Mouse (Mus musculus) layer of hippocampus, postnatal 10 days (tissue): ENCODE data around the gene Zscan21. TPM values are rescaled to one million over a fixed set of nuclear protein-coding genes. Genes with fewer than 3 reads are reported as not detected.
"Not testable (repeated sequence)": the region's sequence is repeated elsewhere in the genome, so short reads cannot be mapped to it uniquely, and the experiment has no call there.

Experiments
- DNase-seq, 2 experiments: peaks; one replicate each; pipeline ENCODE4 v3.0.0; 2021; ENCODE audit warnings: low spot score in 2 of 2
- long read RNA-seq: library from polyadenylated mRNA; stranded (forward); transcript quantifications from one replicate; pipeline ENCODE4 v2.0.0, GENCODE M21; 2023
- total RNA-seq, 2 experiments: library from RNA; stranded (reverse); gene quantifications; 2 replicates each; pipeline ENCODE4 v1.2.3; 2021

The Zscan21 gene
- 10 to 100 TPM; 23.0 to 26.6 TPM for total RNA-seq
- long read RNA-seq, transcript Zscan21-204 (4 exons, 2,204 nt) = major isoform, 6 of 21 reads
- long read RNA-seq, transcript Zscan21-205 (5 exons, 2,310 nt) = major isoform, 6 of 21 reads
- long read RNA-seq, partial matches to known transcripts = 1 of 21 reads
- long read RNA-seq, other reads (novel, unspliced or antisense) = 0 of 21 reads

DNA sequence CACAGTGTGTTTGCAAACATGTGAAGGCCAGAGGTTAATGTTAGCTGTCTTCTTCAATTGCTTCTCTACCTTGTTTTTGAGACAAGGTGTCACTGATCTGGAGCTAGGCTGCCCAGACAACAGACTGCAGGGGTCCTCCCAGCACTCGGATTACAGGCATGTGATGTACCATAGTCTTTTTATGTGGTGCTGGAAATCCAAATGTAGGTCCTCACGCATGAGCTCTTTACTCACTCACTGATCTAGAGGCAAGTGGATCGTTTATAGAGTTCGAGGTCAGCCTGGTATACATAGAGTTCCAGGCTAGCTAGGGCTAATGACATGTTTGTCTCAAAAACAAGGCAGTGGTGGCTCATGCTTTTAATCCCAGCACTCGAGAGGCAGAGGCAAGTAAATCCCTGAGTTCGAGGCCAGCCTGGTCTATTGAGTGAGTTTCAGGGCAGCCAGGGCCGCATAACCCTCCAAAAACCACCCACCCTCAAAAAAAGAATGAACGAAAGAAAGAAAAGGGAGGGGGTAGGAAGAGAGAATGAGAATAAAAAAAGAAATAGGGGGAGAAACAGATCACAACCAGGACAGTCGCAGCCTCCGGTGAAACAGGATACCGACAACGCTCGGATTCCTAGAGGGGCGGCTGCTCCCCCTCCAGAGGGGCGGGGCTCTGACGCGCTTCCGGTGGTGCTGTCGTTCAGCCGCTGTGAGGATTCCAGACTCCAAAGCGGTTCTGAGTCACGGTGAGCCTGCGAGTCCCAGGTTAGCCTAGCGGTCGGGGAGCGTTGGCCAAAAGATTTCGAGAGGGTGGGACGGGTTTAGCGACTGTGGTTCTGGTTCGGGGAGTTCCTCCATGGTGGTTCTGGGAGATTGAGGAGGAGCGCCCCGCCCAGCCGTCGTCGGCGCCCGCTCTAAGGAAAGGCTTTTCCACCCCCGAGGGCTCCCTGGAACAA, at the start of gene Zscan21:
Gene Zscan21, plus strand, starts transcription at position 649 of the 944 bp plus-strand sequence.
- DNase-seq = peak; percentile 84 to 87

DNA sequence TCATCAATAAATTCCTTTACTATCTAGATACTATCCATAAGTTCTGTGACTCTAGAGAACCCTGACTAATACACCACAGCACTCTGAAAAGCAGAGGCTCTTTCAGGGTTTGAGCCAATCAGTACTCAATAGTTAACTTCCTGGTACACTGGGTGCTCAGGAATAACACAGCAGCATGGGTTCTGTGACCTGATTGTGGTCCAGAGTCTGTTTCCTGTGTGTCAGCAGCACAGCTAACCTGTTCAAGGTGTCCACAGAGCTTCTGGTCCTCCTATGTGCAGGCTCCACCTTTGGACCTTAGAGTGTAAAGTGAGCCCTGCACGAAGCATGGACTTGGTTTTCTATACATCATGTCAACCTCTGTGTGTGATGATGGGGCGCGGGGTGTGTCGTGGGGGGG, 42.9 kb upstream of the Zscan21 start:
- no peak for DNase-seq

DNA sequence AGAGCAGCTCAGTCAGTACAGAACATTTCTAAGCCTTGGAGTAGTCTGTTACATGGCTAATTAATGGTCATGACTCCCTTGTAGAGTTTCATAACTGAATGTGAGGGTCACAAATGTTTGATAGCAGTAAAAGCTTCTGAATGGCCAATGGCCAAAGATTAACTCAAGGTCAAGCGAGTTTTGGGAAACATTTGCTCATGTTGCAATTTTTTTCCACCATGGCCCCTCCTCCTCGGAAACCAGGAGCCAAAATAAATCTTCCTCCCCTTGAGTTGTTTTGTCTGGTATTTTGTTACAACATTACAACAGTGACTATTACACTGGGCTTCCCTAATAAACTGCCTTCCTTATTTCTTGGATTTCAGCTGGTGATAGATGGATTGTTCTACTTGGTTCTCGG, 41.0 kb upstream of the Zscan21 start:
- no peak for DNase-seq

DNA sequence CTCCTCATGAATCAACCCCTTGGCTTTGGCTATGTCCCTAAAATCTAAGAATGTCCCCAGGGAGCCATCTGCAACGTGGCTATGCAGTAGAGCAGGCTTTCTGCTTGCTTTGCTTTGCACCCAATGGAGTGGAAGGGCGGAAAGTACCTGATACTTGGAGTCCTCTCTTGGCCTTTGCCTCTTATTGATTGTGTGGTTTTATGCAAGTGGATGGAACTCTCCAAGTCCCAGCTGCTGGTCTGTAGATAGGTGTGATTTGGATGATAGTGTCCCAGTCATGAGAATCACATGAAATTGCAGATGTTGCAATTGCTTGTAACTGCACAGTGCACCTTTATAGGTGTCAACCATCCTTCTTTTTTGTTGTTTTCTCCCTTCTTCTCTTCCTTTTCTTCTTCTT, 40.6 kb upstream of the Zscan21 start:
- no peak for DNase-seq

DNA sequence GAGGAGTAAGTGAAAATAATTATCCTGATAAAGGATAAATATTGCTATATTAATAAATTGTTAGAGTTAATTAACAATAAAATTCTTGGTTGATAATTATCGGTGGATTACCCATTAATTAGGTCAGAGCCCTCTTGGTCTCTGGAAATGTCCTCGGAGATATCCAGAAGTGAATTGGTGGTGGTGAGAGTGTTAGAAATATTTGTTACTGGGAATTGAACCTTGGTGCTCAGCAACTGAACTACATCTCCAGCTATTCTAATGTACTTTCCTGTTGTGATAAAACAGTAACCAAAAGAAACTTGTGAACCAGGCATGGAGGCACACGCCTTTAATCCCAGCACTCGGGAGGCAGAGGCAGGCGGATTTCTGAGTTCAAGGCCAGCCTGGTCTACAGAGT, 36.2 kb upstream of the Zscan21 start:
- DNase-seq = no peak

DNA sequence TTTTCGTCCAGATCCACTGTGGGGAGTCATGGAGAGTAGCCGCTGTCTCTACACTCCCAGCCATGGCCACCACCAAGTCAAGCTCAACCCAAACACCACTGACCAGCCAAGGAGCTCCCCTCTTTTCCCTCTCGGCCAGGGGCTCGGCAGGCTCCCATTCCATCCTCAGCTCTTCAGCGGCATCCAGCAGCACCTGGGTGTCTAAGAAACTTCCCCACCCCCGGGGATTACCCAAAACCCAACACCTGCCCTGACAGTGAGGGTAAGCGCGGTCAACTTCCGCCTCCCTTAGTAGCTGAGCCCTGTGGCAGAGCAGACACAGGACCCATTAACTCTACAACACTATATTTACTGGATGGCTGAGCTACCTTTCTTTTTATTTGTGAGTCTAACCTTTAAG, 35.3 kb upstream of the Zscan21 start:
- DNase-seq = no peak

DNA sequence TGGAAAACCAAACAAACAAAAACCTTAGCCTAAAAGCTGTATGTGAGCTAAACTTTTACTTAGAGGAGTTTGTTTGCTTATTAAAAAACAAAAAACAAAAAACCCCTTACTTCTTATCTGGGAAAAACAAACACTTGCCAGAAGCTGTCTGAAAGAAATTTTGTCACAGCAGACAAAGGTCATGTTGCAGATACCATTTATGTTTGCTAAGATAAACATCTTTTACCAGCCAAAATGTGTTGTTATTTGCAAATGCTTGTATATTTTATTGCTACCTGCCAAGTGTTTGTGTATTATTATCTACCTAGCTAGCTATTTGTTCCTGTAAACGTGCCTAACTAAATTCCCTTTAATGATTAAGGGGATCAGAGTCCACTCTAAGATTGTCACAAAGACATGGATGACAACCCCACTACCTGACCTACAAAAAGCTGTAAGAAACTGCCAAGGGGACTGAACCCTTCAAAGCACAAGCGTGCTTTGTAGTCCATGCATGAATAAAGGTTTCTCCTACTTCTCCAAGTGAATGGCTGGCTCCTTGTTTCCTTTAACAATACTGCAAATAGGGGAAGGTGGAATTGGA, 33.3 kb upstream of the Zscan21 start:
- no peak for DNase-seq

DNA sequence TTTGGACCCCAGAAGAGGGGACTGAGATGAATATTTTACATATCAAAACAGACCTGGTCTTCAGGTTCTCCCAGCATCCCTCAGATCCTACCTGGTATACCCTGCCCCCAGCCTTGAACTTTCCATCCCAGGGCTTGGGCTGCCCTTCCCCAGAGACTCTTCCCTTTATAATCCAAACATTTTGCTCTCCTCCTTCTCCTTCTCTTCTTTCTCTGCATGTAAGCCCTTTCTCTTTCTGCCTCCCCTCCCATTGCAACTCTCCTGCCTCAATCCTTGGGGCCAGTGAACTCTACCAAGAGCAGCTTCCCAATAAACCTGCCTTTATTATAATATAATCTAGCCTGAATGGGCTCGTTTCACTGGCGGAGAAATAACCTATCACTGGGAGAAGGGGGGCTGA, 32.8 kb upstream of the Zscan21 start:
- no peak for DNase-seq

DNA sequence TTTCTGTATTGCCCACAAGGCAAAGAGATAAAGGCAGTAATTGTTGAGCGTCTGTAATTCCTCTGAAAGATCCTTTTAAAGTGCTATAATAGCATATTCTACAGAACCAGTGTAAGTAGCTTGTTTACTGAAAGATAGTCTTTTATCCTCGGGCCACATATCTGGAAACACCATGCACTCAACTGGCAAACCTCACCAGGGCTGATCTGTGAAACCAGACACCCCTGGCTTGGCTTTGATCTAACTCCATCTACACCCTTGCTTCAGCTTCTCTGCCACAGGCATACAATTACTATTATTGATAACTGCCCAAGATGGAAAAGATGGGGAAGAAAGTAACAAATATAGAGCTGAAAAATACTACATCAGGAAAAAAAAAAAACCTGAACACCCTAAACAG, 32.2 kb upstream of the Zscan21 start:
- DNase-seq = peak in 1 of 2 experiments; percentile 16

DNA sequence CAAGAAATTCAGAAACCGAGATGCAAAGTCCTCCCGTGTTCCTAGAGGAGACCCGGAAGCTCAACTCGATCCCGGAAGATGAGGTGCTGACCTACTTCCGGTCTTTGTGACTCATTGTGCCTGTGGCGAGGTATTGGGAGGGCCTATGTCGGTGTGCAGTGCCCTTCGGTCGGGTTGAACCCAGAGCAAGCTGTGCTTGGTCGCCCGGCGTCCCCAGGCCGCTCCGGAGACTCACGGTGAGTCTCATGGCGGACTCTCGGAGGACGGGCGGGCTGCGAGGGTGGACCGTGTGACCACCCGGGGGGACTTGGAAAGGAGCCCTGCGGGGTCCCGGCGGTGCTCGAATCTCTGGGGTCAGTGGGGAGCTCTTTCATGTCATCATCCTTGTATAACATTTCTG, 31.7 kb upstream of the Zscan21 start, which contains the start of gene Zkscan1:
Gene Zkscan1, plus strand, starts transcription at position 89 of the 400 bp plus-strand sequence.
- peak; percentile 69 to 77 for DNase-seq

DNA sequence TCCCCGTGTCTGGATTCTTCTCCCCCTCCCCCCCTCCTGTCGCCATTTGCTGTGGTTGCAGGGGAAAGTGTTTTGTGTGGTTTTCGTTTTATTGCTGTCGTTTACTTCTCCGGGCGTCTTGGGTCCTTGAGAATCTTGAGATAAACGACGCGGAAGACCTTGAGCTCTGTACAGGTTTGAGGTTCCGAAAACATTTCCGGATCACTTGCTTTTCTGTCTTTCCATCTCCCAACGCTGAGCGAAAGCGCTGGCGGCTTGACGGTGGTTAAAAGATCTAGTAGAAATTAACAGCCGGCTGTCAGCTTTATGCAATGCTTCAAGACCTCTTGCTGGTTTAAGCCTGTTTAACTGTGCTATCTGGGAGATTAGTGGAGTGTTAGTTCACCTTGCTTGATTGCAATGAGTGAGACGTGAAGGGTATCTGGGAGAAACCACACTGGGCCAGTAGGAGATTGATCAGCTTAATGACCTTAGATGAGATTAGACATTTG, 31.2 kb upstream of the Zscan21 start:
- peak; percentile 29 to 31 for DNase-seq

DNA sequence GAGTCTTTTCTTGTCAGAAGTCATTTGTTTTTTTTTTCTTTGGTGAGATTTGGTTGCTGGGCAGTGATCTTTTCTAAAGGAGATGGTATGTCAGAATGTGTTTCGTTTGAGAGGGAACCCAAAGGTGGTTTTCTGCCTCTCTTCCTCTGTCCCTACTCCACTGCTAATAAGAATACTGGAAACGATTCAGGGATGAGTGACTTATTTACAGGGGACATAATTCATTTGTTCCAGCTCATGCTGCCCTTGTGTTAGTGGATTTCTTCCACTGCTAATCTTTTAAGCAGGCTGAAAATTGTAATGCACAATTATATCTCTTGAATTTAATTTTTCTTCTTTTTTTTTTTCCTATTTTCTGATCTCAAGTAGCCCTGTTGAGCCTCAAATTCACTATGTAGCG, 29.9 kb upstream of the Zscan21 start:
- DNase-seq = no peak

DNA sequence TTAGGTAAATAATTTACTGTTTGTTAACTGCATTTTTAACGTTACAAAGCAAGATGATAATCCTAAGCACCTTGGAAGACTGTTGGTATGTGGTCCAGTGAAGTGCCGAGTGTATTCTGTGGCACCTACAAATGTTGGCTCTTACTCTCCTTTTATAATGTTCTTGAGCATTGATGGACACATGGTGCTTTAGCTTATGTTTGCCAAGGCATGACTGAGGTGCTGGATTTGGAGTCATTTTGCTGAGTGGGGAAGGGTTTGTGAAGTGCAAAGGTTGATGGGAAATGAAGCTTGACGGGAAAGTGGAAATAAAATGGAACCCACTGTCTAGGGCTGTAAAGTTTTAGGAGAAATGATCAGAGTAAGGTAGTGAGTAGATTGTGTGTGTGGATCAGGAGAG, 28.3 kb upstream of the Zscan21 start:
- no peak for DNase-seq

DNA sequence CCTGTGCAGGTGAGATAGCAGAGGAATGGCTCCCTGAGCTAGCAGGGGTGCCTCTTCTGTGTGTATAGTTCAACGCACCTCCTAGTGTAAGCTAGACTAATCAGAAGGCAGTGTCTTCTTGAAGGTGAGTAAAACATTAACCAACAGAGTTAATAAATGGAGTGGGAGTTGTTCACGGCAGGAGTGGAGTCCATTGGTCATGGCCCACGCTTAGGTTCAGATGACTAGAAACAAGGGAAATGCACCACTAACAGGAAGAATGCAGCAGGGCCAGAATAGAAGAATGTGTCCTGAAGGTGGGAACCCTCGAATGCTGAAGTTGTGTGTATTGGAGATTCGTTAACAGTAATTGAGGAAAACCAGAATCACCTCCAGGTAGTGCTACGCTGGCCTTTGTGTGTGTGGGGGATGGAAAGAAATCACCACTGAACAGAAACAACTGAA, 27.6 kb upstream of the Zscan21 start:
- no peak for DNase-seq

DNA sequence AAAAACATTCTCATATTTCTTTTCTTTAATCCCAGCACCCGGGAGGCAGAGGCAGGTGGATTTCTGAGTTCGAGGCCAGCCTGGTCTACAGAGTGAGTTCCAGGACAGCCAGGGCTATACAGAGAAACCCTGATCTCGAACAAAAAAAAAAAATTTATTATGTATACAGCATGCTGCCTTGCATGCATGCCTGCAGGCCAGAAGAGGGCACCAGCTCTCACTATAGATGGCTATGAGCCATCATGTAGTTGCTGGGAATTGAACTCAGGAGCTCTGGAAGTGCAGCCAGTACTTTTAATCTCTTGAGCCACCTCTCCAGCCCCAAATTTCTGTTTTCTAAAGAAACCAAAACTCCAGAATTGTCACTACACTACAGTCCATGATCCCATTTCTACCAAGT, 26.4 kb upstream of the Zscan21 start:
- DNase-seq = no peak

DNA sequence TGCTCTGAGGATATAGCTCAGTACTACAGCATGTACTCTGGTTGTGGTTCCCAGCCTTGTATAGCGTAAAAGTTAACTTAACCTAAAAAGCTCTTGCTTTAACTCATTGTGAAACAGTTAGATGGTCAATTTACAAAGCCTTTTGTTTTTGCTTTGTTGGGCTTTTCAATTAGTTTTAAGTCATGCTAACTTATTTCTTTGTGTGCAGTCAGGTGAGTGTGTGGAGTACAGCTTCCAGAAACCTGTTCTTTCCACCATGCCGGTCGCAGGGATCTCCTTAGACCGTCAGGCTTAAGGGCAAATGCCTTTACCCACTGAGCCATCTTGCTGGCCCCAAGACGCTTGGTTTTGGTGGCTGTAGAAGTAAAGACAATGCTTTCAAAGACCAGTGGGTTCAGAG, 26.0 kb upstream of the Zscan21 start:
- no peak for DNase-seq

DNA sequence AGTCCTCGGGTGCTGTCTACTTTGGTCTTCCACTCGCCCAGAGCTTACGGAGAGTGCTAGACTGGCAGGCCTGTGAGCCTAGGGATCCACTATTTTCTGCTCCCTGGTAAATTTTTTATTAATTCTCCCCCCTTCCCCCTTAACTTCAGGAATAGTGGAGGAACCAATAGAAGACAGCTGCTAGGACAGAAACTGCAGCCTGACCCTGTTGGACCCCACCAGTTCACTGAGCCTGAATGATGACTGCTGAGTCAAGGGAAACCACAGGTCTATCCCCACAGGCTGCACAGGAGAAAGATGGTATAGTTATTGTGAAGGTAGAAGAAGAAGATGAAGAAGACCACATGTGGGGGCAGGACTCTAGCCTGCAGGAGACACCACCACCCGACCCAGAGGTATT, 23.9 kb upstream of the Zscan21 start:
- DNase-seq = no peak

DNA sequence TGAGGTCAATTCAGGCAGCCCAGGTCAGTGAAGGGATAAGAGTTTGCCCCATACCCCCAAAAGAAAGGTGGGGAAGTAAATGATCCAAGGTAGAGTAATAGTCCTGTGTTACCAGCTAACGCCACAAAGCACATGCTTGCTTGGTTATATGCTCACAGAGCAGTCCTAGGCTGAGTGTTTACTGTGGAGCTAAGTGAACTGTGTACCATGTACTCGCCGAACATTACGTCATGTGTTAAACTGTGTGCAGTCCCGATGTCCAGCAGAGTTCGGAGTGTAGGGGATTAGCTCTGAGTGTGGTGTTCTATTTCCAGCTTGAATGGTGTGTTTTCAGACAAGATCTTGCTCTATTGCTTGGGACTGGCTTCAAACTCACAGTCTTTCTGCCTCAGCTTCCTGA, 22.2 kb upstream of the Zscan21 start:
- DNase-seq = no peak

DNA sequence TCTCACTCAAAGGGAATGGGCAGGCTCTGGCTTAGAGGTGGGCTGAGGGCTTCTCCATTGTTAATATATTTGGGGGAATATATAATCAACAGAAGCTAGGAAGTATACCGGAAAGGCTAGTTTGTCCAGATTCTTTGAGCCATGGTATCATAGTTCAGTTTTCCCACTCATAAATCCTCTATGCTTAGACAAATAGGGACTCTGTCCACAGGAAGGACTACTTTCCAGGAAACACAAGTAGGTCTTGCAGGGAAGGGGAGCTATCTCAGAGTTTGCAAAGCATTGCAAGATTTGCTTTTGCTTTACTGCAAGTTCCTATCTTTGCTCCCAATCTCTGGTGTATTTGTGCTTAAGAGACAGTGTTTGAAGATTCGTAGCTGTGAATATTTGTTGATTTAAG, 11.7 kb upstream of the Zscan21 start:
- no peak for DNase-seq

DNA sequence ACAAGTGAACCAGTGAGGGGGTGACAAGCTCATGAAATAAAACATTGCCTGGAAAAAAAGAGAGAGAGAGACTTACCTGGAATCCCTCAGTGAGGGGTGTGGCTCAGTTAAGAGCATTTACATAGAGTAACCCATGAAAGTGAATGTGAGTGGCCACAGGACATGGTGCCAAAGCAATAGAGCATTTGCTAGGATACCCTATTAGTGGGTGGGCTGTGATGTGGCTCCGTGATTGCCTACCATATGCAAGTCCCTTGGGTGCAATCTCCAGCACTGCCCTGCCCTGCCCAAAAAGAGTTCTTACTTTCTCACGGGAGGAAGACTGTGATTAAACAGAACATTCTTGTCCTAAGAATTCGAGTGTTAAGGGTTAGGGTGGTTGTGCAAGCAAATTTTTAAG, 9.6 kb upstream of the Zscan21 start:
- no peak for DNase-seq

DNA sequence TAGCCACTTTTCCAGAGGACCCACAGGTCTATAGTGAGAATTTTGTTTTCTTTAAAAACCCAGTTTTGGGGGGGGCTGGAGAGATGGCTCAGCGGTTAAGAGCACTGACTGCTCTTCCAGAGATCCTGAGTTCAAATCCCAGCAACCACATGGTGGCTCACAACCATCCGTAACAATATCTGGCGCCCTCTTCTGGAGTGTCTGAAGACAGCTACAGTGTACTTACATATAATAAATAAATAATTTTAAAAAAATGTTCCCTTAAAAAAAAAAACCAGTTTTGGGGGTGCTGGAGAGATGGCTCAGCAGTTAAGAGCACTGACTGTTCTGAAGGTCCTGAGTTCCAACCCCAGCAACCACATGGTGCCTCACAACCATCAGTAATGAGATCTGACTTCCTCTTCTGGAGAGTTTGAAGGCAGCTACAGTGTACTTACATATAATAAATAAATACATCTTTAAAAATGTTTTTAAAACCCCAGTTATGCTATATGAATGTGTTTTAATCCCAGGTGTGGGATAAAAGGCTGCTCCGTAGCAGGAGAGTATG, 6.8 kb upstream of the Zscan21 start:
- not testable (repeated sequence) for DNase-seq
